Mouse (Mus musculus) ES-E14 (cell line): Measurements from ENCODE around the gene Raf1.

Experiments used
- HCFC1 ChIP-seq: IDR thresholded peaks from 2 replicates; pipeline ENCODE4 v1.6.1; 2012; ENCODE audit warnings: low read length, inconsistent platforms, borderline replicate concordance; ENCODE audit not compliant: insufficient read depth
- MAFK ChIP-seq: IDR thresholded peaks from 2 replicates; pipeline ENCODE4 v1.6.1; 2014; ENCODE audit warnings: mild to moderate bottlenecking, low read depth, low read length, inconsistent platforms; ENCODE audit not compliant: insufficient read depth
- ZNF384 ChIP-seq: IDR thresholded peaks from 2 replicates; pipeline ENCODE4 v1.6.1; 2012; ENCODE audit warnings: low read depth, low read length, inconsistent platforms

DNA sequence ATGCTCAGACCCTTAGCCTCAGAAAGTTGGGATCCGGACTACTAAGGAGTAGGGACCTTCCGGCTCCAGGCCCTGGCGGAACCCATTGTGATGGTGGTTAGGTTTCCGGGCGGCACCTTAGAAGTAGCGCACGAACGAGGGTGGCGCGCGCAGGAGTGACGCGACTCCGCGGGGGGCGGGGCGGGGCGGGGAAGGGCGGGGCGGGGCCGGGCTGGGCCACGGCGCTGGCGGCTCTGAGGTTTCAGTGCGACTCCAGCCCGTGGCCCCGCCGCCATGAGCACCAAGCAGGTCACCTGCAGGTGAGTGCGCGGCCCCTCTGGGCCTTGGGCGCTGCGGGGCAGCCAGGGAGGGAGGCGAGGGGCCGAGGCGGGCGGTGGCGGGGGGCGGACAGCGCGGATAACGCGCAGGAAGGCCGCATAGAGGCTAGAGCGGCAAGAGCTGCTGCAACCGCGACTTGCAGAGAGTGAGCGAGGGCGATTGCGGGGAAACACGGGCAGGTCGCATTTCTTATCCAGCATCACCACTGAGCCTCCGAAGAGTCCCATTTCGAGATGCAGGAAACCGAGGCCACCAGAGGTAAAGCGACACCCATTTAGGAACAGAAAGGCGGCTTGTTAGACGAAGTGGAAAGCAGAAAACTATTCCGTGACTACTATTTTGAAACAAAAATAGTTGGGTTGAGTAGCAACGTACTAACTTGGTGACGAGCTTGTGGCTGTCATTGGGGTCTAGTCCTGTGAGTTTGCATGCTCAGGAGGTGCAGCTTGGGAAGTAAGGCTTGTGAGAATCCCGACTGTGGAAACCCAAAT, 74.5 kb downstream of the Raf1 start, which contains the start of gene Mkrn2:
- peak; percentile 85 for TF ChIP-seq HCFC1
- TF ChIP-seq ZNF384, result no peak
- TF ChIP-seq MAFK, result no peak
